Mouse (Mus musculus): ENCODE measurements around the gene Nfatc4. TPM values are rescaled to one million over a fixed set of nuclear protein-coding genes. Genes with fewer than 3 reads are reported as not detected.

The Nfatc4 gene
- polyA plus RNA-seq, 1 experiment from 2014 or later, result 66.1 TPM

- peak; percentile 88 for DNase-seq
- H3K9ac ChIP-seq, result peak overlapping the region; percentile 11; the same call in 1 of the 2 replicates
- H3K4me2 ChIP-seq, result peak overlapping the region; percentile 49
- TF ChIP-seq CTCF (IDR thresholded peaks at IDR 0.05; ENCODE audit: low read depth), result peak; percentile 95
- peak overlapping the region; percentile 19; the same call in 1 of the 2 replicates for H3K4me3 ChIP-seq (ENCODE audit: low read depth, low read length)
- peak; percentile 41 for ATAC-seq (ENCODE audit: insufficient read depth)
- 10% methylated on average over 30 of the region's 30 CpGs for WGBS
- no peaks in the 10 kb centered on the region for H3K27me3 ChIP-seq (ENCODE audit: insufficient read depth, low read length)
- H3K27ac ChIP-seq (ENCODE audit: low read depth), result peak overlapping the region; percentile 12; the same call in 1 of the 2 replicates
- peaks cover 18% of the 10 kb centered on the region; the same call in 1 of the 2 replicates for H3K4me1 ChIP-seq (ENCODE audit: insufficient read depth)
- H3K36me3 ChIP-seq (ENCODE audit: insufficient read depth), result peaks cover 42% of the 10 kb centered on the region
- no peaks in the 10 kb centered on the region for H3K9me3 ChIP-seq (ENCODE audit: low read depth, low read length)
Observed at GRCm38 (mm10) chr14:55873714-55874683, 51.1 kb downstream of the Nfatc4 start.

- TF ChIP-seq CTCF (IDR thresholded peaks at IDR 0.05; ENCODE audit: low read depth), result no peak
- DNase-seq (peak; percentile 84), ATAC-seq (ENCODE audit: insufficient read depth) (peak; percentile 57; the same call in 1 of the 2 replicates)
- peak overlapping the region; percentile 54 for H3K4me2 ChIP-seq
- peaks cover 18% of the 10 kb centered on the region; the same call in 1 of the 2 replicates for H3K4me1 ChIP-seq (ENCODE audit: insufficient read depth)
- no peaks in the 10 kb centered on the region for H3K27me3 ChIP-seq (ENCODE audit: insufficient read depth, low read length)
- peak overlapping the region; percentile 73 for H3K27ac ChIP-seq (ENCODE audit: low read depth)
- peak overlapping the region; percentile 33 for H3K9ac ChIP-seq
- WGBS, result 3% methylated on average over 14 of the region's 14 CpGs
- peak overlapping the region; percentile 3; the same call in 1 of the 2 replicates for H3K4me3 ChIP-seq (ENCODE audit: low read depth, low read length)
- no peaks in the 10 kb centered on the region for H3K9me3 ChIP-seq (ENCODE audit: low read depth, low read length)
- peaks cover 7% of the 10 kb centered on the region for H3K36me3 ChIP-seq (ENCODE audit: insufficient read depth)
Observed at GRCm38 (mm10) chr14:55877469-55878315, 54.7 kb downstream of the Nfatc4 start.

- Histone ChIP-seq H3K27ac (ENCODE audit: low read depth) (no peak overlapping the region), H3K4me3 (ENCODE audit: low read depth, low read length) (no peak overlapping the region), H3K36me3 (ENCODE audit: insufficient read depth) (peaks cover under 1% of the 10 kb centered on the region; the same call in 1 of the 2 replicates), H3K9me3 (ENCODE audit: low read depth, low read length) (no peaks in the 10 kb centered on the region), H3K4me2 (peak overlapping the region; percentile 54), H3K27me3 (ENCODE audit: insufficient read depth, low read length) (no peaks in the 10 kb centered on the region), H3K4me1 (ENCODE audit: insufficient read depth) (peaks cover 13% of the 10 kb centered on the region), H3K9ac (no peak overlapping the region)
- WGBS, result 12% methylated on average over 7 of the region's 7 CpGs
- TF ChIP-seq CTCF (IDR thresholded peaks at IDR 0.05; ENCODE audit: low read depth), result peak; percentile 36; the same call in 1 of the 2 replicates
- ATAC-seq (ENCODE audit: insufficient read depth), result no peak
- DNase-seq, result peak; percentile 52
Observed at GRCm38 (mm10) chr14:55878316-55878940, 55.5 kb downstream of the Nfatc4 start.

GRCm38 (mm10) chr14:55879623-55880022 is 56.7 kb downstream of the Nfatc4 start:
- Histone ChIP-seq H3K4me2 (no peak overlapping the region), H3K9ac (no peak overlapping the region), H3K9me3 (ENCODE audit: low read depth, low read length) (no peaks in the 10 kb centered on the region), H3K27me3 (ENCODE audit: insufficient read depth, low read length) (no peaks in the 10 kb centered on the region), H3K4me1 (ENCODE audit: insufficient read depth) (peaks cover 17% of the 10 kb centered on the region), H3K27ac (ENCODE audit: low read depth) (no peak overlapping the region), H3K4me3 (ENCODE audit: low read depth, low read length) (no peak overlapping the region), H3K36me3 (ENCODE audit: insufficient read depth) (no peaks in the 10 kb centered on the region)
- ATAC-seq (ENCODE audit: insufficient read depth) (no peak), DNase-seq (peak; percentile 90)
- peak; percentile 90 for TF ChIP-seq CTCF (IDR thresholded peaks at IDR 0.05; ENCODE audit: low read depth)
- WGBS, result 44% methylated on average over 1 of the region's 1 CpGs

- peaks cover 18% of the 10 kb centered on the region for H3K4me1 ChIP-seq (ENCODE audit: insufficient read depth)
- 55% methylated on average over 8 of the region's 8 CpGs for WGBS
- no peak overlapping the region for H3K9ac ChIP-seq
- DNase-seq (no peak), ATAC-seq (ENCODE audit: insufficient read depth) (no peak)
- H3K36me3 ChIP-seq (ENCODE audit: insufficient read depth), result no peaks in the 10 kb centered on the region; the same call in 1 of the 2 replicates
- H3K27ac ChIP-seq (ENCODE audit: low read depth), result no peak overlapping the region
- no peak overlapping the region for H3K4me2 ChIP-seq
- no peaks in the 10 kb centered on the region for H3K9me3 ChIP-seq (ENCODE audit: low read depth, low read length)
- no peaks in the 10 kb centered on the region for H3K27me3 ChIP-seq (ENCODE audit: insufficient read depth, low read length)
- TF ChIP-seq CTCF (IDR thresholded peaks at IDR 0.05; ENCODE audit: low read depth), result no peak
- H3K4me3 ChIP-seq (ENCODE audit: low read depth, low read length), result no peak overlapping the region
Observed at GRCm38 (mm10) chr14:55880982-55881381, 58.0 kb downstream of the Nfatc4 start.

DNA sequence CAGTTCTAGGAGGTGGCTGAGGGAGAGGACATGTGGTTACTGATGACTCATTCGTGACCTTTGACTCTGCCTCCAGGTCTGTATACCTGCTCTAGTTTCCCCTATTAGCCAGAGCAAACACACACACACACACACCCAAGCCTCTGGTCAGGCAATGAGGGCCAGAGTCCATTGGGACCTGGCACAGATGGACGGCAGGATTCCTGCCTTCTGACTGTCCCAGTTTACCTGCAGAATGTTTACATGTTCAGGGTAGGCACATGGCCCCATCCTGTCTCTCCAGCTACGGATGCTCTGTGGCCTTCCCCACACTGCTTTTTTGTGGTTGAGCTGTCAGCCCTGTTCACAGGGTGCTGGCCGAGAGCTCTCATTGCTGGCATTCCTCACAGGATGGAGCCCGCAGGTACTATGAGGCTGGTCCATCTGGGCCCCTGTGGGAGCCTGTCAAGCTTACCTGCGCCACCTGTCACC is 59.3 kb downstream of the Nfatc4 start:
- no peak overlapping the region for H3K4me2 ChIP-seq
- peaks cover 11% of the 10 kb centered on the region for H3K36me3 ChIP-seq (ENCODE audit: insufficient read depth)
- no peak overlapping the region for H3K4me3 ChIP-seq (ENCODE audit: low read depth, low read length)
- H3K27me3 ChIP-seq (ENCODE audit: insufficient read depth, low read length), result no peaks in the 10 kb centered on the region
- peaks cover 18% of the 10 kb centered on the region for H3K4me1 ChIP-seq (ENCODE audit: insufficient read depth)
- WGBS, result 45% methylated on average over 6 of the region's 6 CpGs
- ATAC-seq (ENCODE audit: insufficient read depth) (no peak), DNase-seq (no peak)
- no peaks in the 10 kb centered on the region for H3K9me3 ChIP-seq (ENCODE audit: low read depth, low read length)
- TF ChIP-seq CTCF (IDR thresholded peaks at IDR 0.05; ENCODE audit: low read depth), result no peak
- H3K27ac ChIP-seq (ENCODE audit: low read depth), result no peak overlapping the region
- H3K9ac ChIP-seq, result no peak overlapping the region; the same call in 1 of the 2 replicates
